Mouse (Mus musculus): ENCODE results near the gene Samd1. TPM values are rescaled to one million over a fixed set of nuclear protein-coding genes. Genes with fewer than 3 reads are reported as not detected.

The Samd1 gene
- polyA plus RNA-seq, 1 experiment: 50.5 TPM

DNA sequence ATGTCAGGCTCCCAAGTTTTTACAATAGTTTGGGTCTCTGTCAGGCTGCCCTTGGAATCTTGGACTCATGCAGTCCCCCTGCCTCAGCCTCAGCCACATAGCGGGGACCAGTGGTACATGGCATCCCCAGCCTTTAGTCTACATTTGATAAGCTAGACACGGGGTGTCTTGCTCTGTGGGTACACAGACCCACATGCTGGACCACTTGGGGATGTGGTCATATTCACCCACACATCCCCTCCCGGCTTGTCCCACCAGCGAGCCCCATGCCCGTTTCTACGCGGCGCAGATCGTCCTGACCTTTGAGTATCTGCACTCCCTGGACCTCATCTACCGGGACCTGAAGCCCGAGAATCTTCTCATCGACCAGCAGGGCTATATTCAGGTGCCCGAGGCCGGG is 7.3 kb upstream of the Samd1 start:
- Histone ChIP-seq H3K4me3 (replicated peaks; ENCODE audit: insufficient read depth, low read depth, low read length) (no peak overlapping the region), H3K27ac (ENCODE audit: insufficient read depth, low read length) (no peak overlapping the region), H3K27me3 (ENCODE audit: control insufficient read depth, insufficient read depth, low read length) (no peaks in the 10 kb centered on the region), H3K4me1 (ENCODE audit: control insufficient read depth, insufficient read depth, low read length) (no peaks in the 10 kb centered on the region)
- 92% methylated on average over 14 of the region's 14 CpGs for WGBS
- TF ChIP-seq POLR2A (IDR thresholded peaks at IDR 0.05; ENCODE audit: borderline replicate concordance, insufficient read depth, low read length) (no peak), CTCF (IDR thresholded peaks at IDR 0.05; ENCODE audit: borderline replicate concordance, insufficient read depth, low read depth, low read length) (no peak)
- no peak for DNase-seq

DNA sequence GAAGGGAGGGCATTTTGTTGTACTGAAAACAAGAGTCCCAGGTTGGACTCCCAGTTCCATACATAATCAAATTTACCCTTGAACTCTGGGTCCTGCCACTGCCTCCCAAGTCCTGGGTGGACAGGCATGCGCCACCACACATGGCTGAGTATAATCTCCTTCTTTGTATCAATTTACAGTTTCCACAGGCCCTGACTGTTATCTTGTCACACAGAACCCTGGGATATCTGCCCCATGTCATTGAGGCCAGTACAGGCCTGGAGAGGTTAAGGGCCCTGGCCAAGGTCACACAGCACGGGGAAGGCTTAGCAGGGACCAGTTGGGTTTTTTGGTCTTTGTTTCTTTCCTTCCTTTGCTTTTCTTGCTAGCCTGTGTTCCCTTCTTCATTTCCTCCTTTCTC is 5.0 kb upstream of the Samd1 start:
- TF ChIP-seq POLR2A (IDR thresholded peaks at IDR 0.05; ENCODE audit: borderline replicate concordance, insufficient read depth, low read length): no peak
- no peak for TF ChIP-seq CTCF (IDR thresholded peaks at IDR 0.05; ENCODE audit: borderline replicate concordance, insufficient read depth, low read depth, low read length)
- Histone ChIP-seq H3K4me1 (ENCODE audit: control insufficient read depth, insufficient read depth, low read length) (no peaks in the 10 kb centered on the region), H3K4me3 (replicated peaks; ENCODE audit: insufficient read depth, low read depth, low read length) (no peak overlapping the region), H3K27me3 (ENCODE audit: control insufficient read depth, insufficient read depth, low read length) (no peaks in the 10 kb centered on the region), H3K27ac (ENCODE audit: insufficient read depth, low read length) (no peak overlapping the region)
- 92% methylated on average over 2 of the region's 2 CpGs for WGBS
- no peak for DNase-seq

DNA sequence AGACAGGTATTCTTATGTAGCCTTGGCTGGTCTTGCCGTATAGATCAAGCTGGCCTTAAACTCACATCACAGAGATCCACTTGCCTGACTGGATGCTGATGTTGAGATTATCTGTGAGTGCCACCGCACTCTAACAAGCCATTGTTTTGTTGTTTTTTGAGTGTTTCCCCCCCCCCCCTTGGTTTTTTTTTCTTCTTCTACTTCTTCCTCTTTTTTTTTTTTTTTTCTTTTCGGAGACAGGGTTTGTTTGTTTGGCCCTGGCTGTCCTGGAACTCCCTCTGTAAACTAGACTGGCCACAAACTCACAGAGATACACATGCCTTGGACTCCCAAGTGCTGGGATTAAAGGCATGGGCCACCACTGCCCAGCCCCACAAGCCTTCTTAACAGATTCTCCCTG is 3.4 kb upstream of the Samd1 start:
- TF ChIP-seq POLR2A (IDR thresholded peaks at IDR 0.05; ENCODE audit: borderline replicate concordance, insufficient read depth, low read length) (no peak), CTCF (IDR thresholded peaks at IDR 0.05; ENCODE audit: borderline replicate concordance, insufficient read depth, low read depth, low read length) (no peak)
- 87% methylated on average over 3 of the region's 3 CpGs for WGBS
- no peak for DNase-seq
- H3K27me3 ChIP-seq (ENCODE audit: control insufficient read depth, insufficient read depth, low read length): no peaks in the 10 kb centered on the region
- no peak overlapping the region for H3K27ac ChIP-seq (ENCODE audit: insufficient read depth, low read length)
- peaks cover 3% of the 10 kb centered on the region; the same call in 1 of the 2 replicates for H3K4me1 ChIP-seq (ENCODE audit: control insufficient read depth, insufficient read depth, low read length)
- H3K4me3 ChIP-seq (replicated peaks; ENCODE audit: insufficient read depth, low read depth, low read length): no peak overlapping the region

DNA sequence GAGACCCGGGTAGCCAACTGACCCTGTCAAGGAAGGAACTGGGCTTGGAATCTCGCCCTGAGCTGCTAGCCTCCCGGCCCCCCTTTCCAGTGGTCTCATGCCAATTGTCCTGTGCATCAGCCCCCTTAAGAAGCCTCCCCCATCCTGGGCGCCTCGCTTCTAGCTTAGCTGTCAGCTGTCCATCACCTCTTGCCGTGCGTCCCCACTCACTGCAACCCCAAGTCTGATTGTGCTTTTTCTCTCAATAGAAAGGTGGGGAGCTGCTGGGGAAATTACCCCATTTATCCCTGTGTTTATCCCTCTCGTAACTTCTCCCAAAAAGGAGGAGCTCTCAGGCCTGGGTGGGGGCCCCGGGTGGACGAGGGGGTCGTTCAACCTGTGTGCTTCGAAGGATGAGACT is 1.5 kb upstream of the Samd1 start:
- DNase-seq: peak; percentile 34 to 45

DNA sequence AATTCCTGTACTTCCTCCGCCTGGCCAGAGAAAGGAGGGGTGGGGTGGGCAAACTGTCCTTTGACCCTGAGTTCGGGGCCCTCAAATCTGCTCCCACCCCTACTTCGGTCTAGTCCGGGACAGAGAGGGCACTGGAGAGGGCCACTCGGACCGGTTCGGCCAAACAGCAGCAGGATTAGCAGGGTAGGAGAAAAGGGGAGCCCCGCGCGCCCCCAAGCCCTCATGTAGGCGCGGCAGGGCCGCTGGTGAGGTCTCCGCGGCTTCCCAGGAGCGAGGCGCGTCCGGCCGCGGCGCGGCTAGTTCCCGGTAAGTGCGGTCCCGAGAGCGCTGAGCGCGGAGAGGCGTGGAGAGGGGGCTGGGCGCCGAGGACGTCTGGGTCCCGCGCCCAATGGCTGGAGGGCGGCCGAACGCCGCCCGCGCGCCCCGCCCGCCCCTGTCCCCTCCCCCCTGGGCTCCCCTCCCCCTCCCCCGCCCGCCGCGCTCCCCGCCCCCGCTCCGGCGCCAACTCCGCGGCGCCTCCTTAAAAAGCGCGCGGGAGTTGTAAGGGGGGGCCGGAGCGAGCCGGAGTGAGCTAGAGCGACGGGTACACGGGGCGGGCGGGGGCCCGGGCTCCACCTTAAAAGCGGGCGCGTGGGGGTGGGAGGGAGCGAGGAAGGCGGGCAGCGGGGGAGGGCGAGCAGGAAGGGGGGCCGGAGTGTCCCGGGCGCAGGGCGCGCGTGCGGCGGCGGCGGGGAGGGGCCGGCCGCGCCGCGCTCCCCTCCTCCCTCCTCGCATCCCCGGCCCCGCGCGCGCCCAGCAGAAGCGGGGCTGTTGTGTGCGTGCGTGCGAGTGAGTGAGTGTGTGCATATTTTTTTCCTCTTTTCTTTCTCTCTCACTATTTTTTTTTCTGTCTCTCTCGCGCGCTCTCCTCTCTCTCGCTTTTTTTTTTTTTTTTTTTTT is 636 bp upstream of the Samd1 start:
- peak; percentile 80 to 85 for DNase-seq
- Histone ChIP-seq H3K27ac (ENCODE audit: insufficient read depth, low read length) (peak overlapping the region; percentile 26; the same call in 1 of the 2 replicates), H3K27me3 (ENCODE audit: control insufficient read depth, insufficient read depth, low read length) (no peaks in the 10 kb centered on the region), H3K4me1 (ENCODE audit: control insufficient read depth, insufficient read depth, low read length) (peaks cover 6% of the 10 kb centered on the region; the same call in 1 of the 2 replicates), H3K4me3 (replicated peaks; ENCODE audit: insufficient read depth, low read depth, low read length) (peak overlapping the region; percentile 84)
- TF ChIP-seq POLR2A (IDR thresholded peaks at IDR 0.05; ENCODE audit: borderline replicate concordance, insufficient read depth, low read length) (peak; percentile 45; the same call in 1 of the 2 replicates), CTCF (IDR thresholded peaks at IDR 0.05; ENCODE audit: borderline replicate concordance, insufficient read depth, low read depth, low read length) (no peak)
- WGBS: 2% methylated on average over 86 of the region's 103 CpGs

More for the DNA sequence above, 1.5 kb upstream of the Samd1 start:
- H3K4me1 ChIP-seq (ENCODE audit: control insufficient read depth, insufficient read depth, low read length): peaks cover 6% of the 10 kb centered on the region; the same call in 1 of the 2 replicates
- H3K27ac ChIP-seq (ENCODE audit: insufficient read depth, low read length): no peak overlapping the region
- TF ChIP-seq POLR2A (IDR thresholded peaks at IDR 0.05; ENCODE audit: borderline replicate concordance, insufficient read depth, low read length): no peak
- no peak for TF ChIP-seq CTCF (IDR thresholded peaks at IDR 0.05; ENCODE audit: borderline replicate concordance, insufficient read depth, low read depth, low read length)
- 27% methylated on average over 12 of the region's 12 CpGs for WGBS
- no peaks in the 10 kb centered on the region for H3K27me3 ChIP-seq (ENCODE audit: control insufficient read depth, insufficient read depth, low read length)
- no peak overlapping the region for H3K4me3 ChIP-seq (replicated peaks; ENCODE audit: insufficient read depth, low read depth, low read length)

DNA sequence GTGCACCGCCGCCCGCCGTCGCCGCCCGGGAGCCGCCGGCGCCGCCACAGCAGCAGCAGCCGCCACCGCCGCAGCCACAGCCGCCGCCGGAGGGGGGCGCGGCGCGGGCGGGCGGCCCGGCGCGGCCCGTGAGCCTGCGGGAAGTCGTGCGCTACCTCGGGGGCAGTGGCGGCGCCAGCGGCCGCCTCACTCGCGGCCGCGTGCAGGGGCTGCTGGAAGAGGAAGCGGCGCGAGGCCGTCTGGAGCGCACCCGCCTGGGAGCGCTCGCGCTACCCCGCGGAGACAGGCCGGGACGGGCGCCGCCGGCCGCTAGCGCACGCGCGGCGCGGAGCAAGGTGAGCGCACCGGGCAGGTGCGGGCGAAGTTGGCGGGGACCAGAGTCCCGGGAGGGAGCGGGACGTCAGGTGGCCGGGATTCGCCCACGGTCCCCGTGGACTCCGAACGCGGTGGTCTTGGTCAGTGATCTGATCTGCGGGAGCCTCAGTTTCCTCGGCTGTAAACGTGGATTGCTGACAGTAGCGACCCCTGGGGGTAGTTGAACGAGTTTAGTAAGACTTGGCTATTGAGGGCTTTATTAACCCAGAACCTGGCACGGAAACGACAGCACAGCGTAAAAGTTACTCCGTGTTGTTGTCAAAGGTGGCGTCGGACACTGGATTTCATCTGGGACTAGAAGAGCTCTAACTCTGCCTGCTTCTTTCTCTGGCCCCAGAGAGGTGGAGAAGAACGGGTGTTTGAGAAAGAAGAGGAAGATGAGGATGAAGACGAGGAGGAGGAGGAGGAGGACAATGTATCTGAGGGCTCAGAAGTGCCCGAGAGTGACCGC is 972 bp downstream of the Samd1 start:
- Histone ChIP-seq H3K27me3 (ENCODE audit: control insufficient read depth, insufficient read depth, low read length) (no peaks in the 10 kb centered on the region), H3K27ac (ENCODE audit: insufficient read depth, low read length) (no peak overlapping the region), H3K4me1 (ENCODE audit: control insufficient read depth, insufficient read depth, low read length) (peaks cover 9% of the 10 kb centered on the region), H3K4me3 (replicated peaks; ENCODE audit: insufficient read depth, low read depth, low read length) (peak overlapping the region; percentile 60)
- TF ChIP-seq CTCF (IDR thresholded peaks at IDR 0.05; ENCODE audit: borderline replicate concordance, insufficient read depth, low read depth, low read length): peak; percentile 32; the same call in 1 of the 2 replicates
- 0 out of 2 replicates have a peak, but pooled peaks have one; percentile 19 for TF ChIP-seq POLR2A (IDR thresholded peaks at IDR 0.05; ENCODE audit: borderline replicate concordance, insufficient read depth, low read length)
- peak; percentile 58 to 61 for DNase-seq
- WGBS: 10% methylated on average over 92 of the region's 92 CpGs

DNA sequence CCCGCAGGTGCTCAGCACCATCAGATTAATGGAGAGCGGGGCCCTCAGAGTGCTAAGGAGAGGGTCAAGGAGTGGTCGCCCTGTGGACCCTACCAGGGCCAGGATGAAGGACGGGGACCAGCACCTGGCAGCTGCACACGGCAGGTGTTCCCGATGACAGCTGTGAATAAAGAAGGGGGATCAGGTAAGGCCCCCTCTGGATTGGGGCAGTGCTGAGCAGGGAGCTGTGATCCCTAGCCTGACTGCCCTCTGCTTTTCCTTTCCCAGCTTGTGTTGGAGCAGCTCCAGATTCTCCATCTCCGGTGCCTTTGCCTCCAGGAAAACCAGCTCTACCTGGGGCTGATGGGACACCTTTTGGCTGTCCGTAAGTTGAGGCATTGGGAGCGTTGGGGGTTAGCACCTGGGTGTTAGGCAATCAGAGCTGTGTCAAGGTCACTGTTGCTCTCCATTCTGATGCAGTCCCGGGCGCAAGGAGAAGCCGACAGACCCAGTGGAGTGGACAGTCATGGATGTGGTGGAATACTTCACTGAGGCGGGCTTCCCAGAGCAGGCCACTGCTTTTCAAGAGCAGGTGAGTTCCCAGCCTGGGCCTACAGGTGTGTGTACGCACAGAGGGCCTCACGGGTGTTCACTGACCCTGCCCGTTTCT is 1.7 kb downstream of the Samd1 start:
- H3K27me3 ChIP-seq (ENCODE audit: control insufficient read depth, insufficient read depth, low read length): no peaks in the 10 kb centered on the region
- WGBS: 66% methylated on average over 16 of the region's 16 CpGs
- peak overlapping the region; percentile 60 for H3K4me3 ChIP-seq (replicated peaks; ENCODE audit: insufficient read depth, low read depth, low read length)
- peak in 1 of 2 experiments; percentile 32 for DNase-seq
- no peak for TF ChIP-seq POLR2A (IDR thresholded peaks at IDR 0.05; ENCODE audit: borderline replicate concordance, insufficient read depth, low read length)
- TF ChIP-seq CTCF (IDR thresholded peaks at IDR 0.05; ENCODE audit: borderline replicate concordance, insufficient read depth, low read depth, low read length): no peak
- H3K27ac ChIP-seq (ENCODE audit: insufficient read depth, low read length): no peak overlapping the region
- peaks cover 9% of the 10 kb centered on the region for H3K4me1 ChIP-seq (ENCODE audit: control insufficient read depth, insufficient read depth, low read length)

Data from cerebellum, adult 2 months (tissue).